Mouse (Mus musculus) hindbrain, embryonic 14.5 days (tissue): ENCODE measurements around the gene Vtn. TPM values are rescaled to one million over a fixed set of nuclear protein-coding genes. Genes with fewer than 3 reads are reported as not detected.

Experiments
- ATAC-seq: fragments of 200-750 bp; cut with Nextera tagmentation; 2 replicates; pipeline ENCODE4 v1.8.0; 2017; ENCODE audit warnings: moderate number of reproducible peaks, mild to moderate bottlenecking, moderate TSS enrichment, moderate library complexity; ENCODE audit not compliant: low FRiP score
- DNase-seq: peaks from one replicate; pipeline ENCODE4 v3.0.0-alpha.2; 2015; ENCODE audit warnings: low spot score
- H3K27ac ChIP-seq: fragments of 300-500 bp; sonication (generic); 2 replicates; pipeline ENCODE4 v1.5.1; 2014; ENCODE audit warnings: mild to moderate bottlenecking, moderate library complexity
- H3K27me3 ChIP-seq: fragments of 300-500 bp; sonication (generic); 2 replicates; pipeline ENCODE4 v1.6.1; 2014; ENCODE audit warnings: mild to moderate bottlenecking, low read length, mixed read lengths; ENCODE audit not compliant: control insufficient read depth, insufficient read depth
- H3K36me3 ChIP-seq: fragments of 300-500 bp; sonication (generic); replicated peaks from 2 replicates; pipeline ENCODE4 v1.6.1; 2014; ENCODE audit not compliant: control insufficient read depth, insufficient read depth
- H3K4me1 ChIP-seq: fragments of 300-500 bp; sonication (generic); replicated peaks from 2 replicates; pipeline ENCODE4 v1.6.1; 2014; ENCODE audit warnings: antibody characterized with exemption, low read length, mixed read lengths; ENCODE audit not compliant: control insufficient read depth, insufficient read depth
- H3K4me2 ChIP-seq: fragments of 300-500 bp; sonication (generic); replicated peaks from 2 replicates; pipeline ENCODE4 v1.6.1; 2014; ENCODE audit warnings: mild to moderate bottlenecking, moderate library complexity
- H3K4me3 ChIP-seq: fragments of 300-500 bp; sonication (generic); replicated peaks from 2 replicates; pipeline ENCODE4 v1.5.1; 2014; ENCODE audit warnings: mild to moderate bottlenecking, low read length
- H3K9ac ChIP-seq: fragments of 300-500 bp; sonication (generic); 2 replicates; pipeline ENCODE4 v1.6.1; 2014
- H3K9me3 ChIP-seq: fragments of 300-500 bp; sonication (generic); 2 replicates; pipeline ENCODE4 v1.6.1; 2016; ENCODE audit warnings: low read length; ENCODE audit not compliant: control insufficient read depth
- WGBS: fragments of 180-500 bp; shearing (Covaris S2); extraction: QIAGEN DNeasy Blood & Tissue Kit; methylation state at CpG from one replicate; pipeline ENCODE4 v1.1.7; 2014; 5-methylcytosine and 5-hydroxymethylcytosine counted together
- polyA plus RNA-seq: library from polyadenylated mRNA; unstranded; fragments of >200 nt; fragmentation: Nextera tagmentation; extraction: Ambion mirVana; gene quantifications from 2 replicates; pipeline ENCODE4 v1.2.1, GENCODE M21; 2014

The Vtn gene
- polyA plus RNA-seq, 1 experiment from 2014 or later: 201 TPM

DNA sequence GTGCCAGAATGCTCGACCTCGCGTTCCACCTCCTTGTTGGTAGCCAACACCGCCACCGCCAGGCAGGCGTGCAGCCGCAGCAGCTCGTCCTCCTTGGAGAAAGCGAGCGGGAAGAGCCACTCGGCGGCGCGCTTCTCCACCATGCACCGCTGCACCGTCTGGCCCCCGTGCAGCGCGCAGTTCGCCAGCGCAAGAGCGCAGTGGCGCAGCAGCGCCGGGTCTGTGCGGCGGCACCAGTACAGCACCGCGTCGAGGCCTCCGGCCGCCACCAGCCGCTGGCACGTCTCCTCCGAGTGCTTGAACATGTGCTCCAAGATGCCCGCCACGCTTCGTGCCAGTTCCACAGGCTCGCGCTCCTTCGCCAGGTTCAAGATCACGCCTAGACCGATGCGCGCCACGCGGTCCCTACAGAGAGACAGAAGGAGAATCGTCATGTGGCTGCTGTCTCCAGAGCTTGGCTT is 8.1 kb upstream of the Vtn start:
- Histone ChIP-seq H3K9ac (peak overlapping the region; percentile 35; the same call in 1 of the 2 replicates), H3K4me3 (peak overlapping the region; percentile 9), H3K36me3 (peaks cover 30% of the 10 kb centered on the region), H3K4me1 (peaks cover 27% of the 10 kb centered on the region), H3K4me2 (peak overlapping the region; percentile 44), H3K27me3 (peaks cover 28% of the 10 kb centered on the region; the same call in 1 of the 2 replicates), H3K9me3 (no peaks in the 10 kb centered on the region), H3K27ac (no peak overlapping the region)
- DNase-seq (peak; percentile 64), ATAC-seq (peak; percentile 71; the same call in 1 of the 2 replicates)
- 10% methylated on average over 48 of the region's 48 CpGs for WGBS

DNA sequence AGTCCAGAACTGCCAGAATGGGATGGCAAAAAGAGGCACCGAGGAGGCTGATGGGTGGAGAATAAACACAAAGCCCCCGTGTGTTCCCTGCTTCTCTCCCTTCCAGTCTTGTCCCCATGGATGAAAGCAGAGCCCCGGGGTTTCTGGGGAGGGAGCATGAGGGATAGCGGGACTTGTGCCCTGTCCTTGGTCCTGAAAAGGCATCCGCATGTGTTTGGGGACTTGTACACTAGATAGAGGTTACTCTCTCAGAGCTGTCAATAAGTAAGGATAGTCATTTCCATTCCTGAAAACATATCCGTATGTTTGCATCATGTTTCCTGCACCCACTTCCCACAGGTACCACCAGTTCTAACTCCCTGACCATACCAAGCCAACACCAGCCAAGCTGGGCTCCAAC is 3.0 kb upstream of the Vtn start:
- Histone ChIP-seq H3K9me3 (no peaks in the 10 kb centered on the region), H3K36me3 (no peaks in the 10 kb centered on the region), H3K27me3 (peaks cover 12% of the 10 kb centered on the region; the same call in 1 of the 2 replicates), H3K4me2 (peak overlapping the region; percentile 79), H3K4me3 (peak overlapping the region; percentile 79), H3K9ac (peak overlapping the region; percentile 85), H3K4me1 (peaks cover 34% of the 10 kb centered on the region), H3K27ac (no peak overlapping the region)
- ATAC-seq (no peak), DNase-seq (no peak)
- 4% methylated on average over 6 of the region's 6 CpGs for WGBS

- WGBS: under 1% methylated on average over 44 of the region's 44 CpGs
- Histone ChIP-seq H3K9ac (peak overlapping the region; percentile 85), H3K9me3 (no peaks in the 10 kb centered on the region), H3K4me3 (peak overlapping the region; percentile 79), H3K36me3 (no peaks in the 10 kb centered on the region), H3K4me1 (peaks cover 31% of the 10 kb centered on the region), H3K4me2 (peak overlapping the region; percentile 79), H3K27me3 (peaks cover 7% of the 10 kb centered on the region; the same call in 1 of the 2 replicates), H3K27ac (peak overlapping the region; percentile 94)
- DNase-seq (peak; percentile 62), ATAC-seq (peak; percentile 83)
Measured at GRCm38 (mm10) chr11:78497071-78497541, 1.8 kb upstream of the Vtn start.

- H3K4me2 ChIP-seq: peak within 1 kb of the TSS; percentile 79
- 3% methylated on average over 36 of the region's 36 CpGs for WGBS
Measured at GRCm38 (mm10) chr11:78497544-78498522, 1.1 kb upstream of the Vtn start, which contains the start of gene Sarm1. Sarm1 (minus strand) TSS chr11:78497754.

DNA sequence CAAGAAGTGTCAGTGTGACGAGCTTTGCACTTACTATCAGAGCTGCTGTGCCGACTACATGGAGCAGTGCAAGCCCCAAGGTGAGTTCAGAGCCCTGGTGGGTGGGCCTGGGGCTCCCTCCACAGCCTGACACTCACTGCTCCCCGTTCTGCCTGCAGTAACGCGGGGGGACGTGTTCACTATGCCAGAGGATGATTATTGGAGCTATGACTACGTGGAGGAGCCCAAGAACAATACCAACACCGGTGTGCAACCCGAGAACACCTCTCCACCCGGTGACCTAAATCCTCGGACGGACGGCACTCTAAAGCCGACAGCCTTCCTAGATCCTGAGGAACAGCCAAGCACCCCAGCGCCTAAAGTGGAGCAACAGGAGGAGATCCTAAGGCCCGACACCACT is 652 bp downstream of the Vtn start:
- ATAC-seq (no peak), DNase-seq (no peak)
- peak overlapping the region; percentile 27; the same call in 1 of the 2 replicates for H3K4me2 ChIP-seq
- 55% methylated on average over 16 of the region's 16 CpGs for WGBS
- H3K4me1 ChIP-seq: peaks cover 26% of the 10 kb centered on the region
- H3K36me3 ChIP-seq: no peaks in the 10 kb centered on the region
- peak overlapping the region; percentile 5; the same call in 1 of the 2 replicates for H3K9ac ChIP-seq
- H3K9me3 ChIP-seq: no peaks in the 10 kb centered on the region
- peak overlapping the region; percentile 15 for H3K4me3 ChIP-seq
- H3K27ac ChIP-seq: 0 out of 2 replicates have a peak overlapping the region, but pooled peaks have one; percentile 5
- H3K27me3 ChIP-seq: peaks cover 7% of the 10 kb centered on the region; the same call in 1 of the 2 replicates

More at GRCm38 (mm10) chr11:78497544-78498522, 1.1 kb upstream of the Vtn start, which contains the start of gene Sarm1:
- Histone ChIP-seq H3K27me3 (peaks cover 7% of the 10 kb centered on the region; the same call in 1 of the 2 replicates), H3K4me1 (peaks cover 31% of the 10 kb centered on the region), H3K9ac (peak within 1 kb of the TSS; percentile 85), H3K9me3 (no peaks in the 10 kb centered on the region), H3K36me3 (no peaks in the 10 kb centered on the region), H3K4me3 (peak within 1 kb of the TSS; percentile 79), H3K27ac (peak within 1 kb of the TSS; percentile 94)
- ATAC-seq: peak; percentile 97
- DNase-seq: peak; percentile 96

DNA sequence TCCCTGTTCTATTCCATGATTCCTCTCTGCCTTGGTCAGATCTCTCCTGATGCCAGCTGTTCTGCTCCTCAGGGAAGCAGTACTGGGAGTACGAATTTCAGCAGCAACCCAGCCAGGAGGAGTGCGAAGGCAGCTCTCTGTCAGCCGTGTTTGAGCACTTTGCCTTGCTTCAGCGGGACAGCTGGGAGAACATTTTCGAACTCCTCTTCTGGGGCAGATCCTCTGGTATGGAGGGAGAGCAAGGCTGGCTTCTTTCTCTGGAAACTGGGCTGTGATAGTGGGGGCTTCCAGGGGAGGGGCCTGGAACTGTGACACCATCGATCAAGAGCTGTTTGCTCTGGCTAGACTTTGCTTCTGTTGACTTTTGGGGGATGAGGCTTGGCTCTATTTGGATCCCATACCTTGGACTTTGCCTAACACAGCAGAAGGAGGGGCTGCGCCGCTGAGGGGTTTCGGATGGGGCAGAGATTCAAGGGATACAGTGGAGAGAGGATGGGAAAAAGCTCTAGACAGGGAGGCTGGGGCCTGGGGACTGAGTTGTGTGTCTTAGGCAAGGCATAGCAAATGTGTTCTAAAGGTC is 1.8 kb downstream of the Vtn start:
- H3K4me3 ChIP-seq: peak overlapping the region; percentile 15; the same call in 1 of the 2 replicates
- ATAC-seq: no peak
- WGBS: 85% methylated on average over 9 of the region's 9 CpGs
- 0 out of 2 replicates have a peak, but pooled peaks cover 2% of the 10 kb centered on the region for H3K36me3 ChIP-seq
- H3K4me2 ChIP-seq: no peak overlapping the region; the same call in 1 of the 2 replicates
- peaks cover 7% of the 10 kb centered on the region; the same call in 1 of the 2 replicates for H3K27me3 ChIP-seq
- no peak for DNase-seq
- no peaks in the 10 kb centered on the region for H3K9me3 ChIP-seq
- no peak overlapping the region for H3K27ac ChIP-seq
- peaks cover 16% of the 10 kb centered on the region for H3K4me1 ChIP-seq
- H3K9ac ChIP-seq: no peak overlapping the region

GRCm38 (mm10) chr11:78501529-78501928 is 2.6 kb downstream of the Vtn start:
- H3K9ac ChIP-seq: no peak overlapping the region
- H3K4me2 ChIP-seq: no peak overlapping the region
- H3K9me3 ChIP-seq: no peaks in the 10 kb centered on the region
- peaks cover 7% of the 10 kb centered on the region; the same call in 1 of the 2 replicates for H3K27me3 ChIP-seq
- peaks cover 8% of the 10 kb centered on the region for H3K4me1 ChIP-seq
- peaks cover 9% of the 10 kb centered on the region for H3K36me3 ChIP-seq
- H3K27ac ChIP-seq: no peak overlapping the region
- DNase-seq (no peak), ATAC-seq (no peak)
- no peak overlapping the region for H3K4me3 ChIP-seq
- 83% methylated on average over 20 of the region's 20 CpGs for WGBS

GRCm38 (mm10) chr11:78502909-78503650 is 4.2 kb downstream of the Vtn start, which contains the start of gene Sebox:
Sebox (plus strand) TSS chr11:78503447.
- Histone ChIP-seq H3K4me3 (no peak within 1 kb of the TSS), H3K9me3 (no peaks in the 10 kb centered on the region), H3K36me3 (peaks cover 25% of the 10 kb centered on the region), H3K4me1 (peaks cover 5% of the 10 kb centered on the region; the same call in 1 of the 2 replicates), H3K27me3 (peaks cover 7% of the 10 kb centered on the region; the same call in 1 of the 2 replicates), H3K9ac (no peak within 1 kb of the TSS), H3K4me2 (no peak within 1 kb of the TSS), H3K27ac (no peak within 1 kb of the TSS)
- WGBS: 63% methylated on average over 7 of the region's 7 CpGs
- DNase-seq (no peak), ATAC-seq (no peak)
